Mouse (Mus musculus): ENCODE results near the gene Gjb4.

Gjb4 gene

GRCm38 (mm10) chr4:127349560-127350300 lies 4.2 kb downstream of the Gjb4 start:
- no peak for DNase-seq (ENCODE audit: extremely low read depth, low read depth)

- DNase-seq (ENCODE audit: extremely low read depth, low read depth), result no peak
These were observed 8.9 kb downstream of the Gjb4 start for GRCm38 (mm10) chr4:127345000-127345399.

DNA sequence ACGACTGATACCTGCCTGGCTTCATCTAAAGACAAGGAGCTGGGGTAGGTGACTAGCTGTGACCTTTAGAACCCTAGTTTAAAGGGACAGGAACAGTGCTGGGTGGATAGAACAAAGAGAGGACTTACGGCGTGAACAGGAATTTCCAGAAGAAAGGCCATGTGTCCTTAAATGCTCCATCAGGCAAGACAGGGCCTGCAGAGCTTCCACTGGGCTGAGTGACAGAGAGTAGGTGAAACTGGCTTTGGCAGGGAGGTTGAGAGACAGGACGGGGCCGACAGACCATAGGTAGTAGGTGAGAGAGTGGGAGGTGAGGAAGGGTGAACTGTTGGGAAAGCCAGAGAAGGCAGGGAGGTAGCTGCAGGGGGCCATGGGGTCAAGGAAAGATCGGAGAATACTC lies 12.5 kb downstream of the Gjb4 start:
- no peak for DNase-seq (ENCODE audit: extremely low read depth, low read depth)

GRCm38 (mm10) chr4:127337668-127338067 lies 16.2 kb downstream of the Gjb4 start:
- DNase-seq (ENCODE audit: extremely low read depth, low read depth), result no peak

DNA sequence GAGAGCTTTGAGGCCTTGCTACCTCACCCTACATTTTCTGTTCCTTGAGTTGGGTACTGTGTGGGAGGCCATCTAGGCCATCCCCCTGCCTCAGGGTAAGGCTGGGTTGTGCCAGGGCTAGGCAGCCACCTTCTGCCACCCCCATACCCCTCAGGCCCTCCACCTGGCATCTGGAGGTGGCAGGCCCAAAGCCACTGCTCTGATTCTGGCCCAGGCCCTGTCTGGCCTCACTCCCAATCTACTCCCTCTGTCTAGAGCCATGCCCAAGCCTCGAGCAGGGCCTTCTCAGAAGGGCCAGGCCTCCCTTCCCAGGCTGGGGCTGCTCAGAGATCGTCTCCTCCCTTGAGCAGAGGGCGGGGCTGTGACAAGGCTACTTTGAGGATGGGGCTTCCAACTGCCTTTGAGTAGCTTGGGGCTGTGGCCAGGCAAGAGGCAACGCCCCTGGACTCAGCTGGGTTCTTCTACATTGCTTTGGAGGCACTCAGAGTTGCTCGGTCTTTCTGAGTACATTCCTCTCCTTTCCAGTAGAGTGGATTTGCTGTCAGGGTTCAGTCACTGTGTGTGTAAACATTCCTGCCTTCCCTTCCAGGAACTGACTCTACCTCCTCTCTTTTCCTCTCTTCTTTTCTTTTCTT lies 18.9 kb downstream of the Gjb4 start:
- no peak for DNase-seq (ENCODE audit: extremely low read depth, low read depth)

DNA sequence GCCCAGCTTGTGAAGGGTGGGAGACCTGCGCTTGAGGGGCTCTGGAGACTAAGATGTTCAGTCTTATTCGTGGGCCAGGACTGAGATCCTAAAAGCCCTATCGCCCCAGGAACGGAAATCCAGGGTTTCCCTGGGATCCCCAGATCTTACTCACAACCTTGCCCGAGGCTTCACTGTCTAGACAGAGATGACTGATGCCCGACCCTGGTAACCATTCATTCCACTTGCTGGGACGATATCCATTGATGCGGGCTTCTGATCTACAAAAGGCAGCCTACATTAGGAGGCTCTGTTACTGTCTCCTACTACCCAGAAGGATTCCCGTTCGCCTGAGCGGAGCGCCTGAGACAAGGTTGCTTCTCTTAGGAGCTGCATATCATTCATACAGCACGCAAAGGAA lies 22.7 kb downstream of the Gjb4 start:
- no peak for DNase-seq (ENCODE audit: extremely low read depth, low read depth)

DNA sequence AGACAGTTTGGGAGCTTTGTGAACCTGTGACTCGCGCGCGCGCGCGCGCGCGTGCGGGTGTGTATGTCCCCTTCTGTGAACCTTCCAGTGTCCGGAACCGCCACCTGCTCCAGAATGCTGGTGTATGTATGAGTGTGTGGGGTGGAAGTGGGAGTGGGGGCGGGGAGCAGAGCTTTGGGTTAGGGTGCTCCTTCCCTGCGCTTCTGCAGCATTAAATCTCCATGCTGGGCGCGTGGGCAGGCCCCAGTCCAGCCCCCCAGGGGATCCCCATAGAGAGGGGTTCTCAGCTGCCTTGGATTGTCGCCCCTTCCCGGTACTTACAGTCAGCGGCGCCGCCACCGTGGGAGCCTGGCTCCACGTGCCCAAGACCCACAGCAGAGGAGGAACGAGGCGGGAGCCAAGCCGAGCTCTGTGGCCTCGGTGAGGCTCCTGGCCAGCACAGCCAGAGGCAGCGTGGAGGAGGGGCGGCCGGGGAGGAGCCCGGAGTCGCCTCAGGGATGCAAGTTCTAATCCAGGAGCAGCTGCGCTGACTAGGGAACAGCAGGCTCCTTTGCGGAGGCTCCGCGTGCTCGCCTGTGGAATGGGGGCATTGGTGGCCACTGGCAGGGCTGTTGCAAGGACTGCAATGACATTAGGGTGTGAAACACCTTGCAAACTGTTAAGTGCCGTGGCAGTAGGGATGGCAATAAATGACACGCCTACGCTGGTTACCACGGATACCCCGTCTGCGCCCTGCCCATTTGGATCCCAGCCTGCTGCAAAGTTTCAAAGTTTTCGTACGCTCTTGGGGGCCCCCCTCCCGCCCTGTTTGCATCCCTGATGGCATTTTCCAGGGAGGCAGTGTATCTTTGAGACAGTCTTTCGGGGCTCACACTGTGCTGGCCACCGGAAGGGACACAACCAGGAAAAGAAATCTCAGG lies 23.4 kb downstream of the Gjb4 start, which contains the start of gene Gjb3:
TSS of gene Gjb3 (minus strand) at position 664 of the 920 bp plus-strand sequence.
- no peak for DNase-seq (ENCODE audit: extremely low read depth, low read depth)

- no peak for DNase-seq (ENCODE audit: extremely low read depth, low read depth)
These were observed 24.1 kb downstream of the Gjb4 start for GRCm38 (mm10) chr4:127329751-127330150.

- no peak for DNase-seq (ENCODE audit: extremely low read depth, low read depth)
These were observed 24.8 kb downstream of the Gjb4 start for GRCm38 (mm10) chr4:127329046-127329445.

DNA sequence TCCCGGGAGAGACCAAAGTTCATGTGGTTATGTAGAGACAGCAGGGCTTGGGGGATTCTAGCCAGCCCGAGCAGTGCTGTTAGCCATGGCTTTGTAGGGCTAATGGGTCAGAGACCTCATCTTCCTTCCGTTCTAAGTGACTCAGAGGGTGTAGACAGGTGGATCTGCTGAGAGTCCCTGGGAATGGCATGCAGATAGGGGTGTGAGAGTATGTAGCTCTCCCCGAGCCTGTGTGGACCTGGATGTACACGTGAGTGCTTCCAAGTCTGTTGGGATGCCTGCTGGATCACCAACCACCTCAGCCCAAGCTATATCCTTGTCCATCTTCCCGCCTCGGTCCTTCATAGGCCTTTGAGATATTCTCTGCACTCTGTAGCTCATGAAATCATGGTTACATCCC lies 25.5 kb downstream of the Gjb4 start:
- DNase-seq (ENCODE audit: extremely low read depth, low read depth), result no peak

DNA sequence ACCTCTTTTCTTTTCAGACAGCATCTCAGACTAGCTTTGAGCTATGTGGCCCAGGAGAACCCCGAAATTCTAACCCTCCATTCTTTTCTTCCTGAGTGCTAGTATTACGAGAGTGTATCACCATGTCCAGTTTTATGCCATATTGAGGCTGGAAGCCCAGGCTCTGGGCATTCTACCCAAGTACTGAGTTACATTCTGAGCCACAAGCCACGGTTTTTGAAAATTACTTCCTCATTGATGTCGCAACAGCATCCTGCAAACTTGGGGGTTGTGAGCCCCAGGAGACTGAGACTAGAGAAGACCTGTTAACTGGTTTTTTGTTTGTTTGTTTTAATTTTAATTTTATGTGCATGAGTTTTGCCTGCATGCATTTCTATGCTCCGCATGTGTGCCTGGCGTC lies 26.1 kb downstream of the Gjb4 start:
- no peak for DNase-seq (ENCODE audit: extremely low read depth, low read depth)

- no peak for DNase-seq (ENCODE audit: extremely low read depth, low read depth)
These were observed 26.6 kb downstream of the Gjb4 start for GRCm38 (mm10) chr4:127327258-127327657.

DNA sequence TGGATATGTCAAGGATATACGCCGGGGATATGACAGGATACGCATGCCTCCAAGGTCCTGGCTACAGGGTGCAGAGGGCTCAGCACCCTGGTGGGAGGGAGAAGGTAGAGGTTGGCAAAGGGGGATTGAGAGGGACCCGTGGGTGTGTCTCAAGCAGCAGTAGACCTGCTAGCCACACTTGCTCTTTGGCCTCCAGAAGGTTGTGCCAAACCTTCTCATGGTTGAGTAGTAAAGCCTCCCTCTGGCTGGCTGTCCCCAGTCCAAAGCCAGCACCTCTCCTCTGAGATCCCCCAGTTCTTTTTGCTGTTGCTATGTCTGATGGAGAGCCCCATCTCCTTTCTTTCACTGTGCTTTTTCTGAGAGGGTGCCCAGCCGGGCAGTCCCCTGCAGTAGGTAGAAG lies 28.6 kb downstream of the Gjb4 start:
- DNase-seq (ENCODE audit: extremely low read depth, low read depth), result no peak

- DNase-seq (ENCODE audit: extremely low read depth, low read depth), result peak; percentile 58
These were observed 29.1 kb downstream of the Gjb4 start for GRCm38 (mm10) chr4:127324759-127325158.

DNA sequence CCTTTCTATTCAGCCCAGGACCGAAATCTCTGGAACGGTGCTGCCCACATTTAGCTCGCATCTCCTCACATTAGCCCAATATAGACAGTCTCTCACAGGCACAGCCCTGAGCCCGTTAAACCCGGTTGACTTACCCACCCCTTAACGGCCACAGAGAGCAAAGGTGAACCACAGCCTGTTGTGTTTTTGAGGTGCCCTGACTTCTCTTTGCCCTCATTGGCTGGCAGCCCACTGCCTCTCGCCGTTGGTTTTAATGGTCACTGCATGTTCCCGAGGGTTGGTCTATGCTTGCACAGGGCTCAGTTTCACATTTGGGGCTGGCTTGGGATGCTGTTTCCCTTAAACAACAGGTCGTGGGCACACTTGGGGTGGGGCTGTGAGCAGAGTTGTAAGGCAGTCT lies 29.6 kb downstream of the Gjb4 start:
- DNase-seq (ENCODE audit: extremely low read depth, low read depth), result no peak

DNA sequence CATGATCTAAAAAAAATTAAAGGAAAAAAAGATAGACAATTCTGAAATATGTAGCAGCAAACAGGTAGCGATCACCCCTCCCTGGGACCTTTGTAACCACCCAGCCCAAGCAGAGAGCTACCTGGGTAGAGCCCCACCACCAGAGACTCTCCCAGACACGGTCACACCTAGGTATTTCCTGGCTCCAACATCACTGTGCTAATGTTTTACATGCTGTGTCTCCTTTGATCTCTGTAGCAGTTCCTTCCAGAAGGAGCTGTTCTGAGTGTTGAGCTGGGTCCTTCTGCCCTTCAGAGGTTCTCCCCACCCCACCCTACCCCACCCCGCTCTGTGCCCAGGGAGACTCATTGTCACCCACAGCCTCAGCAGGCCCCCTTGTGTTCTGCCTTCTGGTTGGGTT lies 30.2 kb downstream of the Gjb4 start:
- no peak for DNase-seq (ENCODE audit: extremely low read depth, low read depth)

- peak; percentile 37 for DNase-seq (ENCODE audit: extremely low read depth, low read depth)
These were observed 34.3 kb downstream of the Gjb4 start for GRCm38 (mm10) chr4:127319613-127320012.

- DNase-seq (ENCODE audit: extremely low read depth, low read depth), result no peak
These were observed 36.7 kb downstream of the Gjb4 start for GRCm38 (mm10) chr4:127317143-127317542.

- DNase-seq (ENCODE audit: extremely low read depth, low read depth), result no peak
These were observed 38.1 kb downstream of the Gjb4 start for GRCm38 (mm10) chr4:127315753-127316152.

DNA sequence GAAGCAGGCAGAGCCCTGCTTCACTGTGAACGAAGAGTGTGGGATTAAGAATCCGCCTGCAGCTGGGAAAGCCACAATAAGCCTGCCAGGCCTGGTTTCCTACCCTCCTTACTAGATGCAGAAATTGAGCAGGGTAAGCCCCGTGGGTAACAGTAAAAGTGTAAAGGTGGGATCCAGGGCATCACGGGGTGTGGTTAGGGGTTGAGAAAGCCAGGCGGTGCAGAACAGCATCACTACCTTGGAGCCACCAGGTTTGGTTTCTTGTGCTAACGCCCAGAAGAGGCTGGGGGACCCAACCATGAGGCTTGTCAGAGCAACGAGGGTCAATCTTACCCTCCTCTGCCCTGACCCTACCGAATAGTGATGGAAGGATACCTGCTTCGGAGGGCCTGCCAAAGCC lies 39.3 kb downstream of the Gjb4 start:
- no peak for DNase-seq (ENCODE audit: extremely low read depth, low read depth)

DNA sequence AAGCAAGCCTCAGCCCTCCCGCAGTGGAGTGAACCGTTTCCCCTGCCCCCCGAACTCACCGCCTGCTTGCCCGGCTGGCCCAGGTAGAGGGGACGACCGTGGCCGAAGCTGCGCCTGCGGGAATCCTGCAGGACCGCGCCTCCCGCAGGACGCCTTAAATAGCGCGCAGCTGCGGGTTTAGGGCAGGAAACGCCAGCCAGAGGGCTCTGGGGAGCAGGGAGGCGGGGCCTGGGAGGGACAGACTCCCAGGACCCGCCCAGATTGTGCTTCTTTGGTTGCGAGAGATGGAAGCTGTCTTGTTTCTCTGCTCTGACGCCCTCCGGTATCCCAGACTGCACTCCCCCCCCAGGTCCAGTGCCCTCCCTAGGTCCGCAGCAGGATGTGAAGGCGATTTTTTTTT lies 40.0 kb downstream of the Gjb4 start, which contains the start of gene Gja4:
TSS of gene Gja4 (minus strand) at position 179 of the 400 bp plus-strand sequence.
- DNase-seq (ENCODE audit: extremely low read depth, low read depth), result peak; percentile 37

GRCm38 (mm10) chr4:127312349-127312748 lies 41.5 kb downstream of the Gjb4 start:
- no peak for DNase-seq (ENCODE audit: extremely low read depth, low read depth)

All from MEL-GATA-1-ER (cell line).